Mouse (Mus musculus): ENCODE data around the gene Stn1. TPM values are rescaled to one million over a fixed set of nuclear protein-coding genes. Genes with fewer than 3 reads are reported as not detected.
A peak's percentile ranks its signal among the peaks of the same experiment; 100 is the strongest.

The Stn1 gene
- polyA plus RNA-seq, 1 experiment from 2014 or later, result 60.6 TPM

- Histone ChIP-seq H3K27me3 (ENCODE audit: control insufficient read depth, insufficient read depth, low read length) (no peaks in the 10 kb centered on the region), H3K36me3 (ENCODE audit: control insufficient read depth, insufficient read depth, low read length) (no peaks in the 10 kb centered on the region), H3K4me2 (ENCODE audit: low read depth, severe bottlenecking) (no peak overlapping the region), H3K27ac (replicated peaks; ENCODE audit: low read depth, low read length) (no peak overlapping the region), H3K9ac (ENCODE audit: low read length) (no peak overlapping the region), H3K4me1 (ENCODE audit: control insufficient read depth, insufficient read depth, low read length) (no peaks in the 10 kb centered on the region), H3K9me3 (ENCODE audit: control insufficient read depth, low read length) (no peaks in the 10 kb centered on the region), H3K4me3 (ENCODE audit: low read depth, low read length) (no peak overlapping the region)
- WGBS, result 79% methylated on average over 4 of the region's 4 CpGs
- ATAC-seq (ENCODE audit: insufficient number of reproducible peaks, low FRiP score, low TSS enrichment, low read depth) (no peak), DNase-seq (ENCODE audit: low spot score) (no peak)
These were observed 12.3 kb upstream of the Stn1 start for GRCm38 (mm10) chr19:47549584-47549983.

- Histone ChIP-seq H3K4me3 (ENCODE audit: low read depth, low read length) (no peak overlapping the region), H3K27me3 (ENCODE audit: control insufficient read depth, insufficient read depth, low read length) (no peaks in the 10 kb centered on the region), H3K9me3 (ENCODE audit: control insufficient read depth, low read length) (no peaks in the 10 kb centered on the region), H3K27ac (replicated peaks; ENCODE audit: low read depth, low read length) (no peak overlapping the region), H3K36me3 (ENCODE audit: control insufficient read depth, insufficient read depth, low read length) (no peaks in the 10 kb centered on the region), H3K4me2 (ENCODE audit: low read depth, severe bottlenecking) (no peak overlapping the region), H3K4me1 (ENCODE audit: control insufficient read depth, insufficient read depth, low read length) (no peaks in the 10 kb centered on the region), H3K9ac (ENCODE audit: low read length) (no peak overlapping the region)
- ATAC-seq (ENCODE audit: insufficient number of reproducible peaks, low FRiP score, low TSS enrichment, low read depth) (no peak), DNase-seq (ENCODE audit: low spot score) (no peak)
- whole genome bisulfite sequencing, result 83% methylated on average over 9 of the region's 9 CpGs
These were observed 11.9 kb upstream of the Stn1 start for GRCm38 (mm10) chr19:47549174-47549573.

- WGBS, result 95% methylated on average over 11 of the region's 11 CpGs
These were observed 11.2 kb upstream of the Stn1 start for GRCm38 (mm10) chr19:47548432-47549076.

GRCm38 (mm10) chr19:47545528-47545927 is 8.2 kb upstream of the Stn1 start:
- H3K27ac ChIP-seq (replicated peaks; ENCODE audit: low read depth, low read length), result no peak overlapping the region
- H3K4me2 ChIP-seq (ENCODE audit: low read depth, severe bottlenecking), result no peak overlapping the region
- no peaks in the 10 kb centered on the region for H3K36me3 ChIP-seq (ENCODE audit: control insufficient read depth, insufficient read depth, low read length)
- no peak overlapping the region for H3K4me3 ChIP-seq (ENCODE audit: low read depth, low read length)
- ATAC-seq (ENCODE audit: insufficient number of reproducible peaks, low FRiP score, low TSS enrichment, low read depth) (no peak), DNase-seq (ENCODE audit: low spot score) (no peak)
- peaks cover 5% of the 10 kb centered on the region for H3K27me3 ChIP-seq (ENCODE audit: control insufficient read depth, insufficient read depth, low read length)
- H3K9me3 ChIP-seq (ENCODE audit: control insufficient read depth, low read length), result no peaks in the 10 kb centered on the region
- H3K4me1 ChIP-seq (ENCODE audit: control insufficient read depth, insufficient read depth, low read length), result no peaks in the 10 kb centered on the region
- no peak overlapping the region for H3K9ac ChIP-seq (ENCODE audit: low read length)

More at GRCm38 (mm10) chr19:47548432-47549076, 11.2 kb upstream of the Stn1 start:
- Histone ChIP-seq H3K27ac (replicated peaks; ENCODE audit: low read depth, low read length) (no peak overlapping the region), H3K4me2 (ENCODE audit: low read depth, severe bottlenecking) (no peak overlapping the region), H3K36me3 (ENCODE audit: control insufficient read depth, insufficient read depth, low read length) (no peaks in the 10 kb centered on the region), H3K4me3 (ENCODE audit: low read depth, low read length) (no peak overlapping the region), H3K4me1 (ENCODE audit: control insufficient read depth, insufficient read depth, low read length) (no peaks in the 10 kb centered on the region), H3K27me3 (ENCODE audit: control insufficient read depth, insufficient read depth, low read length) (no peaks in the 10 kb centered on the region), H3K9ac (ENCODE audit: low read length) (no peak overlapping the region), H3K9me3 (ENCODE audit: control insufficient read depth, low read length) (no peaks in the 10 kb centered on the region)
- ATAC-seq (ENCODE audit: insufficient number of reproducible peaks, low FRiP score, low TSS enrichment, low read depth) (no peak), DNase-seq (ENCODE audit: low spot score) (no peak)

- Histone ChIP-seq H3K4me1 (ENCODE audit: control insufficient read depth, insufficient read depth, low read length) (no peaks in the 10 kb centered on the region), H3K27me3 (ENCODE audit: control insufficient read depth, insufficient read depth, low read length) (peaks cover 5% of the 10 kb centered on the region), H3K27ac (replicated peaks; ENCODE audit: low read depth, low read length) (no peak overlapping the region), H3K9ac (ENCODE audit: low read length) (no peak overlapping the region), H3K4me3 (ENCODE audit: low read depth, low read length) (no peak overlapping the region), H3K9me3 (ENCODE audit: control insufficient read depth, low read length) (no peaks in the 10 kb centered on the region), H3K36me3 (ENCODE audit: control insufficient read depth, insufficient read depth, low read length) (no peaks in the 10 kb centered on the region), H3K4me2 (ENCODE audit: low read depth, severe bottlenecking) (no peak overlapping the region)
- DNase-seq (ENCODE audit: low spot score), result no peak
- ATAC-seq (ENCODE audit: insufficient number of reproducible peaks, low FRiP score, low TSS enrichment, low read depth), result no peak
- 16% methylated on average over 3 of the region's 3 CpGs for WGBS
These were observed 7.7 kb upstream of the Stn1 start for GRCm38 (mm10) chr19:47545055-47545454.

- H3K36me3 ChIP-seq (ENCODE audit: control insufficient read depth, insufficient read depth, low read length), result no peaks in the 10 kb centered on the region
- 50% methylated on average over 7 of the region's 7 CpGs for whole genome bisulfite sequencing
- H3K9ac ChIP-seq (ENCODE audit: low read length), result no peak overlapping the region
- no peak overlapping the region for H3K27ac ChIP-seq (replicated peaks; ENCODE audit: low read depth, low read length)
- no peaks in the 10 kb centered on the region for H3K9me3 ChIP-seq (ENCODE audit: control insufficient read depth, low read length)
- H3K27me3 ChIP-seq (ENCODE audit: control insufficient read depth, insufficient read depth, low read length), result peaks cover 5% of the 10 kb centered on the region
- peaks cover 8% of the 10 kb centered on the region for H3K4me1 ChIP-seq (ENCODE audit: control insufficient read depth, insufficient read depth, low read length)
- DNase-seq (ENCODE audit: low spot score), result no peak
- H3K4me2 ChIP-seq (ENCODE audit: low read depth, severe bottlenecking), result no peak overlapping the region
- no peak for ATAC-seq (ENCODE audit: insufficient number of reproducible peaks, low FRiP score, low TSS enrichment, low read depth)
- H3K4me3 ChIP-seq (ENCODE audit: low read depth, low read length), result no peak overlapping the region
These were observed 5.1 kb upstream of the Stn1 start for GRCm38 (mm10) chr19:47542441-47542840.

- H3K4me3 ChIP-seq (ENCODE audit: low read depth, low read length), result no peak overlapping the region
- H3K27me3 ChIP-seq (ENCODE audit: control insufficient read depth, insufficient read depth, low read length), result peaks cover 5% of the 10 kb centered on the region
- H3K9me3 ChIP-seq (ENCODE audit: control insufficient read depth, low read length), result no peaks in the 10 kb centered on the region
- no peak overlapping the region for H3K9ac ChIP-seq (ENCODE audit: low read length)
- H3K4me1 ChIP-seq (ENCODE audit: control insufficient read depth, insufficient read depth, low read length), result peaks cover 16% of the 10 kb centered on the region
- WGBS, result 5% methylated on average over 6 of the region's 6 CpGs
- H3K27ac ChIP-seq (replicated peaks; ENCODE audit: low read depth, low read length), result no peak overlapping the region
- peak; percentile 65 for DNase-seq (ENCODE audit: low spot score)
- H3K4me2 ChIP-seq (ENCODE audit: low read depth, severe bottlenecking), result no peak overlapping the region
- ATAC-seq (ENCODE audit: insufficient number of reproducible peaks, low FRiP score, low TSS enrichment, low read depth), result no peak
- H3K36me3 ChIP-seq (ENCODE audit: control insufficient read depth, insufficient read depth, low read length), result no peaks in the 10 kb centered on the region
These were observed 1.5 kb upstream of the Stn1 start for GRCm38 (mm10) chr19:47538801-47539200.

GRCm38 (mm10) chr19:47537879-47538278 is 572 bp upstream of the Stn1 start:
- Histone ChIP-seq H3K27me3 (ENCODE audit: control insufficient read depth, insufficient read depth, low read length) (peaks cover 5% of the 10 kb centered on the region), H3K4me3 (ENCODE audit: low read depth, low read length) (peak overlapping the region; percentile 48; the same call in 1 of the 2 replicates), H3K9ac (ENCODE audit: low read length) (no peak overlapping the region), H3K36me3 (ENCODE audit: control insufficient read depth, insufficient read depth, low read length) (peaks cover 2% of the 10 kb centered on the region; the same call in 1 of the 2 replicates), H3K4me2 (ENCODE audit: low read depth, severe bottlenecking) (peak overlapping the region; percentile 82; the same call in 1 of the 2 replicates), H3K9me3 (ENCODE audit: control insufficient read depth, low read length) (no peaks in the 10 kb centered on the region), H3K27ac (replicated peaks; ENCODE audit: low read depth, low read length) (no peak overlapping the region), H3K4me1 (ENCODE audit: control insufficient read depth, insufficient read depth, low read length) (peaks cover 16% of the 10 kb centered on the region)
- ATAC-seq (ENCODE audit: insufficient number of reproducible peaks, low FRiP score, low TSS enrichment, low read depth), result no peak
- DNase-seq (ENCODE audit: low spot score), result no peak
- WGBS, result 70% methylated on average over 6 of the region's 6 CpGs
